Mouse (Mus musculus) layer of hippocampus, adult 2 months (tissue): Measurements from ENCODE around the gene Kpna1. TPM values are rescaled to one million over a fixed set of nuclear protein-coding genes. Genes with fewer than 3 reads are reported as not detected.

ENCODE experiments used
- DNase-seq, 2 experiments: peaks; one replicate each; pipeline ENCODE4 v3.0.0; 2022; ENCODE audit warnings: low spot score in 2 of 2
- H3K27ac ChIP-seq: fragments of 200-600 bp; 2 replicates; pipeline ENCODE4 v1.8.1; 2022
- H3K4me3 ChIP-seq: fragments of 200-600 bp; 2 replicates; pipeline ENCODE4 v1.8.1; 2022; ENCODE audit warnings: mild to moderate bottlenecking
- CTCF ChIP-seq: fragments of 200-600 bp; conservative IDR thresholded peaks from 2 replicates; pipeline ENCODE4 v1.8.1; 2022; ENCODE audit warnings: antibody characterized with exemption, mild to moderate bottlenecking, moderate library complexity
- total RNA-seq, 2 experiments: library from RNA; stranded (reverse); gene quantifications; 2 replicates each; pipeline ENCODE4 v1.2.3; 2021

Kpna1 gene
- total RNA-seq, 2 experiments from 2014 or later: 139 to 141 TPM

- DNase-seq: no peak
- H3K4me3 ChIP-seq: no peak overlapping the region
- TF ChIP-seq CTCF: no peak
- H3K27ac ChIP-seq: no peak overlapping the region
Observed at GRCm38 (mm10) chr16:36067694-36068093, 89.1 kb downstream of the Kpna1 start.

GRCm38 (mm10) chr16:36068356-36068755 lies 89.8 kb downstream of the Kpna1 start:
- no peak overlapping the region for H3K4me3 ChIP-seq
- TF ChIP-seq CTCF: no peak
- H3K27ac ChIP-seq: no peak overlapping the region
- DNase-seq: no peak

GRCm38 (mm10) chr16:36069819-36070575 lies 91.4 kb downstream of the Kpna1 start:
- Histone ChIP-seq H3K27ac (no peak overlapping the region), H3K4me3 (peak overlapping the region; percentile 97)
- peak; percentile 35 for TF ChIP-seq CTCF
- no peak for DNase-seq

- DNase-seq: no peak
- no peak for TF ChIP-seq CTCF
- Histone ChIP-seq H3K27ac (peak overlapping the region; percentile 99), H3K4me3 (peak overlapping the region; percentile 97)
Observed at GRCm38 (mm10) chr16:36071071-36071449, 92.5 kb downstream of the Kpna1 start.

- peak; percentile 32; the same call in 1 of the 2 replicates for TF ChIP-seq CTCF
- Histone ChIP-seq H3K27ac (peak within 1 kb of the TSS; percentile 99), H3K4me3 (peak within 1 kb of the TSS; percentile 97)
- peak; percentile 92 to 94 for DNase-seq
Observed at GRCm38 (mm10) chr16:36071450-36072379, 93.2 kb downstream of the Kpna1 start, which contains the start of the genes Fam162a and Ccdc58. Gene Fam162a (minus strand): TSS chr16:36071594. Gene Ccdc58 (plus strand): TSS chr16:36071685.

- H3K4me3 ChIP-seq: peak overlapping the region; percentile 97
- no peak for TF ChIP-seq CTCF
- H3K27ac ChIP-seq: peak overlapping the region; percentile 99
- DNase-seq: no peak
Observed at GRCm38 (mm10) chr16:36072410-36073011, 94.0 kb downstream of the Kpna1 start.

GRCm38 (mm10) chr16:36074772-36075171 lies 96.2 kb downstream of the Kpna1 start:
- DNase-seq: no peak
- TF ChIP-seq CTCF: no peak
- no peak overlapping the region for H3K4me3 ChIP-seq
- H3K27ac ChIP-seq: no peak overlapping the region

- H3K27ac ChIP-seq: no peak overlapping the region
- no peak overlapping the region for H3K4me3 ChIP-seq
- no peak for TF ChIP-seq CTCF
- DNase-seq: no peak
Observed at GRCm38 (mm10) chr16:36079916-36080315, 101.4 kb downstream of the Kpna1 start.

Other genes starting within 250 kb of the Kpna1 start
- 10 to 100 TPM; 66.3 to 69.1 TPM for gene Dirc2, start 209.4 kb upstream of the Kpna1 start, total RNA-seq
- 1 to 10 TPM; 5.9 to 6.0 TPM for gene Hspbap1, start 208.4 kb upstream of the Kpna1 start, total RNA-seq
- 1 to 10 TPM; 1.2 to 1.4 TPM for gene Parp14, start 107.2 kb upstream of the Kpna1 start, total RNA-seq
- gene Parp9, start 40.3 kb upstream of the Kpna1 start, total RNA-seq: 1 to 10 TPM; 3.1 to 3.6 TPM
- gene Dtx3l, start 39.6 kb upstream of the Kpna1 start, total RNA-seq: 1 to 10 TPM; 4.8 TPM
- gene Wdr5b, start 62.4 kb downstream of the Kpna1 start, total RNA-seq: 1 to 10 TPM; 5.5 to 5.8 TPM
- 10 to 100 TPM; 74.2 to 83.6 TPM for gene Fam162a, start 92.8 kb downstream of the Kpna1 start, total RNA-seq
- 10 to 100 TPM; 22.1 to 22.5 TPM for gene Ccdc58, start 92.9 kb downstream of the Kpna1 start, total RNA-seq
- not detected for gene Csta1, start 152.5 kb downstream of the Kpna1 start, total RNA-seq
- gene Stfa2l1, start 178.1 kb downstream of the Kpna1 start, total RNA-seq: not detected
- not detected for gene Gm5483, start 205.5 kb downstream of the Kpna1 start, total RNA-seq
- gene Gm5416, start 231.7 kb downstream of the Kpna1 start, total RNA-seq: not detected
- gene 2010005H15Rik, start 242.7 kb downstream of the Kpna1 start, total RNA-seq: not detected